Mouse (Mus musculus): ENCODE measurements around the gene Chit1.

GRCm38 (mm10) chr1:134193126-134193525 is 82.1 kb downstream of the Chit1 start, which contains the start of gene Mybph:
- TF ChIP-seq CTCF (IDR thresholded peaks at IDR 0.05; ENCODE audit: low read depth, low read length), result no peak
- TF ChIP-seq POLR2AphosphoS5 (IDR thresholded peaks at IDR 0.05; ENCODE audit: insufficient replicate concordance, low read depth, low read length), result no peak
- TF ChIP-seq TAL1 (conservative IDR thresholded peaks at IDR 0.05; ENCODE audit: low read depth, low read length), result no peak

Data from G1E (cell line).